Comparison of ENCODE assay signal across 15 mouse cellular contexts in the genomic region with DNA sequence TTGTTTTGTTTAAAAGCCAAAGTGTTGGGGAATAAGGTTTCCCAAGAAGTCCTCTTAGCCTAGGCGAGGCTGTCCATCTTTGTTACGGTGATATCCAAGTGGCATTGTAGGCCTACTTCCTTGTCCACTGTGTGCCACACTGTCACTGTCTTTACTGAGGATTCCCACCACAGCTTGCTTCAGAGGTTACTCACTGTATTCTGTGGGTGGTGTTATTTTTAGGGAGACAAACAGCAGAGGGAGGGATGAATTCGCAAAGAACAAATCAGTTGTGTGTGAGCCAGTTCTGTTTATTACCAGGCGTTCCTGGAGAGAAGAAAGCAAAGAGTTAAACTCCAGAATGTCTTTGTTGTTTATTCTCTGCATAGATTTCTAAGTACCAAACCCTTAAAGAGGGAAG.
"Had no signal": no experiment of that assay in that cellular context is flagged by ENCODE, and none has a peak within 500 bp of the region (broad histone marks: within the 10 kb centered on the region; RNA-seq: fewer than 3 reads in every experiment).

No protein-coding gene starts in this region.

- H3K9ac ChIP-seq: liver, embryonic 15.5 days; neural tube, embryonic 13.5 days; stomach, embryonic 15.5 days had no signal

- H3K27ac ChIP-seq: limb, embryonic 10.5 days; liver, embryonic 15.5 days; midbrain, embryonic 10.5 days; neural tube, embryonic 13.5 days; stomach, embryonic 15.5 days had no signal

- H3K9me3 ChIP-seq: limb, embryonic 10.5 days; liver, embryonic 15.5 days; midbrain, embryonic 10.5 days; neural tube, embryonic 13.5 days; stomach, embryonic 15.5 days had no signal

- H3K4me1 ChIP-seq: liver, embryonic 15.5 days; stomach, embryonic 15.5 days had no signal

- H3K27me3 ChIP-seq: liver, embryonic 15.5 days; neural tube, embryonic 13.5 days; stomach, embryonic 15.5 days had no signal

- H3K36me3 ChIP-seq: limb, embryonic 10.5 days; liver, embryonic 15.5 days; midbrain, embryonic 10.5 days; neural tube, embryonic 13.5 days; stomach, embryonic 15.5 days had no signal

- DNase-seq: kidney, adult 8-10 months; kidney, postnatal 4 days; lung, adult 2 months; lung, postnatal 4 days; thymus, postnatal 36 days had no signal

- ATAC-seq: intestine, embryonic 16.5 days; lung, postnatal 0 days; midbrain, embryonic 16.5 days had no signal

- H3K4me2 ChIP-seq: liver, embryonic 11.5 days; liver, embryonic 15.5 days; neural tube, embryonic 13.5 days; stomach, embryonic 15.5 days had no signal

- H3K4me3 ChIP-seq: left cerebral cortex, adult 2 months; limb, embryonic 10.5 days; liver, embryonic 15.5 days; midbrain, embryonic 10.5 days; neural tube, embryonic 13.5 days; stomach, embryonic 15.5 days had no signal
